Mouse (Mus musculus): ENCODE results near the gene Mndal.
"Not testable (repeated sequence)": the region's sequence is repeated elsewhere in the genome, so short reads cannot be mapped to it uniquely, and the experiment has no call there.

Mndal gene

GRCm38 (mm10) chr1:173941924-173942779 lies at the start of gene Mndal, which contains the start of gene Ifi203:
Gene Mndal, minus strand, starts transcription at chr1:173942491.
Gene Ifi203, minus strand, starts transcription at chr1:173942672.
- not testable (repeated sequence) for DNase-seq (ENCODE audit: low read depth, low spot score)

GRCm38 (mm10) chr1:173982694-173983305 lies 40.5 kb upstream of the Mndal start, which contains the start of gene Ifi202b:
Gene Ifi202b, minus strand, starts transcription at chr1:173982744.
- DNase-seq (ENCODE audit: low read depth, low spot score) = not testable (repeated sequence)

- DNase-seq (ENCODE audit: low read depth, low spot score) = not testable (repeated sequence)
These were observed 38.7 kb upstream of the Mndal start for GRCm38 (mm10) chr1:173981038-173981437.

DNA sequence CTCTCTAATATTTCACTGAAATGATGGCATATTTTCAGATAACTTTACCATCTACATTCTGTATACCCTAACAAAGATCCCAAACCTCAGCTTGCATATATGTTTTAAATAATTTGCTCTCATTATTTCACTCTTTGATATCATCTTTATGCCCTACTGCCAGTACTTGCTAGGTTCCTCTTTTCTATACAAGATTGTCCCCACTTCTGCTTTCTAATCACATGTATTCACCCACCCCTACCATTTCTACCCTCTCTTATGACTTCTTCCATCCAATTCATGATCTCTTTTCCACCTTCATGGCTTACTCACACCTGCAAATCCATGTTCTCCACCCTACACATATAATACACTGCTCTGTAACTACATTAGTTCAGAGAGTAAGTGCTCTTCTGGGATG lies 35.3 kb upstream of the Mndal start:
- no peak for DNase-seq (ENCODE audit: low read depth, low spot score)

DNA sequence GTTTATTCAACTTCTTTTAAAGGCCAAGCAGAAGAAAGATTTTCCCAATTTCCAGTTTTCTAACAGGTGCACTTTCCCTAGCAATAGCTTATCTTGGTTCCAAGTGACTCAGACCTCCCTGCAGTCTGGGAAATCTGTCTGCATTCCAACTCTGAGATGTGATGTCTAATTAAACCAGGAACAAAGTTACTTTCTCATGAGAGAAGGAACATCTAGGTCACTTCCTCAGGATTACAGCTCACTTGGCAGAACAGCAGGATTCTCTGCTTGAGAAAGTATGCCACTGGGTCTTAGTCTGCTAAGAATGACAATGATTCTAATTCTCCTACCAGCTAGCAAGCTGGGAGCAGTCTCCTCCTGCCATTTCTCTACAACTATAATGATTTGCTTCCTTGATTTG lies 30.8 kb upstream of the Mndal start:
- no peak for DNase-seq (ENCODE audit: low read depth, low spot score)

- DNase-seq (ENCODE audit: low read depth, low spot score) = not testable (repeated sequence)
These were observed 19.2 kb upstream of the Mndal start for GRCm38 (mm10) chr1:173961491-173961890.

- DNase-seq (ENCODE audit: low read depth, low spot score) = not testable (repeated sequence)
These were observed 17.7 kb upstream of the Mndal start for GRCm38 (mm10) chr1:173959998-173960397.

GRCm38 (mm10) chr1:173955839-173956527 lies 13.7 kb upstream of the Mndal start:
- not testable (repeated sequence) for DNase-seq (ENCODE audit: low read depth, low spot score)

- no peak for DNase-seq (ENCODE audit: low read depth, low spot score)
These were observed 12.9 kb upstream of the Mndal start for GRCm38 (mm10) chr1:173955071-173955796.

DNA sequence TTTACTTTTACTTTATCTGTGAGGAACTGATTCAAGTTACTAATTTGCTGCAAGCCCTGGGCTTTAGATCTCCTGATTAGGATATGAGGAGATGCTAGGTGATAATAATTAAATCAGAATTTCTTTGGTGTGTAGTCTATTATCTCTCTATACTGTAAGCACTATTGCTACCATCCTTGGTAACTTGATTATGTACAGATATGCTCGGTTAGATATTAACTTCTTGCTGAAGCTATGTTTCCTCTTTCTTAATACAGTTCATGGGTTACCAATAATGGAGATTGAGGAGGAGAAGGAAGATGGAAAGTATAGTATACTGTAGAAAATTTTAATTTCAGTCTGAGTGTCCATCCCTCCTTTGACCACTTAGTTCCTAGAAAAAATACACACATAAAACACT lies 11.3 kb upstream of the Mndal start:
- no peak for DNase-seq (ENCODE audit: low read depth, low spot score)

GRCm38 (mm10) chr1:173949044-173949443 lies 6.8 kb upstream of the Mndal start:
- DNase-seq (ENCODE audit: low read depth, low spot score) = not testable (repeated sequence)

- not testable (repeated sequence) for DNase-seq (ENCODE audit: low read depth, low spot score)
These were observed 432 bp upstream of the Mndal start for GRCm38 (mm10) chr1:173942780-173943066.

DNA sequence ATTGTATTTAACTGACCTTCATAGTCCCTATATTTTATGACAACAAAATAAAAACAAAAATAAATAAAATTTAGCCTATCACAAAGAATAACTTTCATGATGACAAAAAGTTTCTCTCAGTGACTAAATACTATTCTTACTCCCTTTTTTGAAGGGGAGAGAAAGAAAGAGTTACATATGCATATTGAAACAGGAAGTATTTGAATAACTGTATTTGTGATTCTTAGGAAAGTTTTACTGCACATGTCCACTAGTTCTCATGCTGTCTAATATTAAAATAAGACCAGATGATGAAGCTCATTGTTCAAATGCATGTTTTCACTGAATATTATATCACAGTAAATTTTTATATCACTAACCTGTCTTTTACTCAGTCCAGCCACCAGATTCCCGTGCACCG lies 769 bp downstream of the Mndal start:
- not testable (repeated sequence) for DNase-seq (ENCODE audit: low read depth, low spot score)

DNA sequence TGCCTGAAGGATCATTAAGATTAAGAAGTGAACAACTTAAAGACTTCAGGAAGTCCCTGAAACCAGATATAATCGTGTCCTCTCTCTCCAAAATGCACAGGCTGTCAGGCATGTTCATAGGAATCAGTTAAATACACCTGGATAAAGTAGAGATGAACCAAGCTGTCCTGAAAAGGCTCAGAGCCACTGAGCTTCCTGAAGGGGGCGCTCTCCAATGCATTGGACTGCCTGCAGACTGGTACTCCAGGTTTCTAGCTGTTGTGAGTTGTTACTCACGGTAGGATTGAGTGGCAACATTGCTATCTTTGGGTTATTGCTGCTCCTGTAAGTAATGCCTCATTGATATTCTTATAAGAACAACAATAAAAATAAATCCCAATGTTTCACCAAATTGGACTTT lies 23.0 kb downstream of the Mndal start:
- DNase-seq (ENCODE audit: low read depth, low spot score) = not testable (repeated sequence)

- no peak for DNase-seq (ENCODE audit: low read depth, low spot score)
These were observed 27.7 kb downstream of the Mndal start for GRCm38 (mm10) chr1:173914559-173914958.

GRCm38 (mm10) chr1:173913256-173913791 lies 29.0 kb downstream of the Mndal start:
- DNase-seq (ENCODE audit: low read depth, low spot score) = not testable (repeated sequence)

DNA sequence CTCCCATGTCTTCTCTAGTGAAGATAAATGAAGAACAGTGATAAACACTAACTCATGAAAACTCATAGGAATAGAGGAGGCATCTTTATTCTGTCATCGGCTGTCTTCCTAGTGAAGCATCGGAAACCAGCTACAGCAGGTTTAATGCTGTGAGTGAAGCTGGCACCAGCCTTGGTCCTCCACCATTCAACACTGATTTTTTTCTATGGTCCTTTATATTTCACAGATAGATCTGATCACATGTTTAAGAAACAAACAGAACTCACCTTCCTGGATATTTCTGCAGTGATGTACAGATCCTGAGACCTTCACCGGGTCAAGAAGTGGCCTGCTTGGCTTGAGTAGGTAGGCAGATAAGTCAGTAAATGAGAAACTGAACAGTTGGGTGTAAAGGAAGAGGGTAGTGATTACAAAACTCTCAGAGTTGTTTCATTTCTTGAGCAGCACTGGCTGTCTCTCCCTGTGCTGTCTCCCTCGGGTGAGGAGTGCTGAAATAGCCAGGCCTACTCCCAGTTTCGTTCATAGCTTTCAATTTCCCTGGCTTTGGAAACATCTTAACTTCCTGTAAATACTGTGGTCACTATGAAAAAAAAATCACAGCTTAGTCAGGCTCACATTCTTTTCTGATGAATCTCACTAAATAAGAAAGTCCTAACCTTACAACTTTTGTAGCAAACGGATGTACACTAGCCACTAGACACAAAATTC lies 29.6 kb downstream of the Mndal start, which contains the start of gene Ifi211:
Gene Ifi211, minus strand, starts transcription at position 499 of the 708 bp plus-strand sequence.
- not testable (repeated sequence) for DNase-seq (ENCODE audit: low read depth, low spot score)

DNA sequence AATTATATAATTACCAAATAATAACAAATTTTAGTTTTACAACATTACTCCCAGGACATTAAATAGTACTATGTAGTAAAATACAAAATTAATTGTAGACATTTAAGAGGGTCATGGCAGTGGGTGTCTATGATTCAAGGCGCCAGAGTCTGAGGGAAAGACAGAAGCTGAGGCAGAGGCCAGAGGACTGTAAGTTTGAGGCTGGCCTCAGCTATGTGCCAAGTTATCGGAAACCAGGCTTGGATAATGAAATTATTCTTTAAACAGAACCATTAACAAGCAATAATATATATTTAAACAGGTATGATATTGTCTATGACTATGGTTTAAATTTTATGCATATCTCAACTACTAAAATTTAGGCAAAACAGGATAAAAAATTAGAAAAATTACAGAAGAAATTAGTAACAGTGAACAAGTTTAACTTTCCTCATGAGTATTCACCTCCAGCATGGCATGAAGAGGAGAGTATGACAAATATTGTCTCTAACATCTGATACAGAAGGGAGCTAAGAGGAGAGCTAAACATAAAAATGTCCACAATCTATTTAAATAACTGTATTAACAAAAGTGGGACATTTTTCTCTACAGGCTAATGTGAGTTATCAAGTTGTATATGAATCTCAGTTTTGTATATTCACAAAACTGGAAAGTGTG lies 30.4 kb downstream of the Mndal start:
- DNase-seq (ENCODE audit: low read depth, low spot score) = no peak

- DNase-seq (ENCODE audit: low read depth, low spot score) = not testable (repeated sequence)
These were observed 33.9 kb downstream of the Mndal start for GRCm38 (mm10) chr1:173908390-173908789.

DNA sequence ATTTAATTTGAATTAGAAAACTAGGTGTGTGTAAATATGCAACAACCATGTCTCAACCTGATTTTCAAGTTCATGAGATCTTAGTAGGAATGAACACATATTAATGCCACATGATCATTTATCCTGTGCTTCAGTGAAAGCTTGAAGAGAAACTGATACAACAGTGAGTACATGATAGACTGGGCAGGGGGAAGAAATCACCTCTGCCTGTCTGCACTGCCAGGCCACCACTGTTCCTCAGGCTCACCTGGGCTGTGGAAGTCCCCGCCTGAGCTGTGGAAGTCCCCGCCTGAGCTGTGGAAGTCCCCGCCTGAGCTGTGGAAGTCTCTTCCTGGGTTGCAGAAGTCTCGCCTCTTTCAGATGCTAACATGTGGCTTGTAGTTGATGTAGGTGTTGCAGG lies 36.4 kb downstream of the Mndal start:
- DNase-seq (ENCODE audit: low read depth, low spot score) = not testable (repeated sequence)
